Mouse (Mus musculus) kidney, adult 2 months (tissue): ENCODE data around the gene Kmt2b.

Experiments used
- CTCF ChIP-seq: fragments of 200-500 bp; conservative IDR thresholded peaks from 2 replicates; pipeline ENCODE4 v1.5.1; 2011; ENCODE audit warnings: low read depth, mild to moderate bottlenecking, control low read depth, low read length, moderate library complexity, mixed read lengths; ENCODE audit not compliant: insufficient read depth, insufficient read length
- POLR2A ChIP-seq: fragments of 200-500 bp; IDR thresholded peaks from one replicate; pipeline ENCODE4 v1.6.1; 2011; ENCODE audit warnings: low read depth, low read length, control low read depth

GRCm38 (mm10) chr7:30599933-30600353, 11.4 kb upstream of the Kmt2b start:
- TF ChIP-seq POLR2A (no peak), CTCF (no peak)
